Mouse (Mus musculus) liver, embryonic 16.5 days (tissue): ENCODE measurements around the gene Numa1. TPM values are rescaled to one million over a fixed set of nuclear protein-coding genes. Genes with fewer than 3 reads are reported as not detected.
"Not testable (repeated sequence)": the region's sequence is repeated elsewhere in the genome, so short reads cannot be mapped to it uniquely, and the experiment has no call there.

Experiments
- ATAC-seq: fragments of 200-750 bp; cut with Nextera tagmentation; 2 replicates; pipeline ENCODE4 v1.8.0; 2017; ENCODE audit warnings: low read depth, mild to moderate bottlenecking, moderate number of reproducible peaks, moderate library complexity
- H3K27ac ChIP-seq: fragments of 300-500 bp; sonication (generic); 2 replicates; pipeline ENCODE4 v1.5.1; 2014; ENCODE audit warnings: mild to moderate bottlenecking, low read length
- H3K27me3 ChIP-seq: fragments of 300-500 bp; sonication (generic); 2 replicates; pipeline ENCODE4 v1.6.1; 2014; ENCODE audit warnings: low read depth, low read length, mixed read lengths; ENCODE audit not compliant: control insufficient read depth, insufficient read depth
- H3K36me3 ChIP-seq: fragments of 300-500 bp; sonication (generic); 2 replicates; pipeline ENCODE4 v1.6.1; 2014; ENCODE audit warnings: mild to moderate bottlenecking; ENCODE audit not compliant: control insufficient read depth, insufficient read depth
- H3K4me1 ChIP-seq: fragments of 300-500 bp; sonication (generic); 2 replicates; pipeline ENCODE4 v1.6.1; 2014; ENCODE audit warnings: low read depth, low read length, mixed read lengths; ENCODE audit not compliant: control insufficient read depth
- H3K4me2 ChIP-seq: fragments of 300-500 bp; sonication (generic); 2 replicates; pipeline ENCODE4 v1.6.1; 2014; ENCODE audit warnings: low read depth, low read length, mixed read lengths
- H3K4me3 ChIP-seq: fragments of 300-500 bp; sonication (generic); 2 replicates; pipeline ENCODE4 v1.5.1; 2014; ENCODE audit warnings: low read depth, mild to moderate bottlenecking, low read length
- H3K9ac ChIP-seq: fragments of 300-500 bp; sonication (generic); 2 replicates; pipeline ENCODE4 v1.6.1; 2014; ENCODE audit warnings: low read depth, low read length
- H3K9me3 ChIP-seq: fragments of 300-500 bp; sonication (generic); replicated peaks from 2 replicates; pipeline ENCODE4 v1.6.1; 2016; ENCODE audit warnings: low read length; ENCODE audit not compliant: control insufficient read depth
- WGBS: fragments of 180-500 bp; shearing (Covaris S2); extraction: QIAGEN DNeasy Blood & Tissue Kit; methylation state at CpG from one replicate; pipeline ENCODE4 v1.1.7; 2014; ENCODE audit not compliant: insufficient replicate concordance; 5-methylcytosine and 5-hydroxymethylcytosine counted together
- polyA plus RNA-seq: library from polyadenylated mRNA; unstranded; fragments of >200 nt; fragmentation: Nextera tagmentation; extraction: Ambion mirVana; gene quantifications from 2 replicates; pipeline ENCODE4 v1.2.1, GENCODE M21; 2015

Gene Numa1
- polyA plus RNA-seq, 1 experiment from 2014 or later = 32.1 TPM

- no peaks in the 10 kb centered on the region for H3K9me3 ChIP-seq
- no peak overlapping the region for H3K4me2 ChIP-seq
- H3K27me3 ChIP-seq = no peaks in the 10 kb centered on the region
- no peak for ATAC-seq
- no peak overlapping the region for H3K9ac ChIP-seq
- peaks cover 6% of the 10 kb centered on the region for H3K4me1 ChIP-seq
- H3K27ac ChIP-seq = no peak overlapping the region
- H3K4me3 ChIP-seq = no peak overlapping the region
- H3K36me3 ChIP-seq = no peaks in the 10 kb centered on the region
- 70% methylated on average over 3 of the region's 3 CpGs for WGBS
These were observed 5.8 kb upstream of the Numa1 start for GRCm38 (mm10) chr7:101928093-101928492.

GRCm38 (mm10) chr7:101932551-101932950 is 1.4 kb upstream of the Numa1 start:
- Histone ChIP-seq H3K4me1 (peaks cover 31% of the 10 kb centered on the region), H3K4me3 (0 out of 2 replicates have a peak overlapping the region, but pooled peaks have one; percentile 25), H3K4me2 (peak overlapping the region; percentile 91), H3K27ac (no peak overlapping the region), H3K36me3 (no peaks in the 10 kb centered on the region), H3K27me3 (no peaks in the 10 kb centered on the region), H3K9me3 (no peaks in the 10 kb centered on the region), H3K9ac (no peak overlapping the region)
- ATAC-seq = no peak
- WGBS = 76% methylated on average over 1 of the region's 1 CpGs

- H3K27ac ChIP-seq = peak overlapping the region; percentile 93
- peak overlapping the region; percentile 81 for H3K4me3 ChIP-seq
- peaks cover 31% of the 10 kb centered on the region for H3K4me1 ChIP-seq
- H3K36me3 ChIP-seq = no peaks in the 10 kb centered on the region
- H3K27me3 ChIP-seq = no peaks in the 10 kb centered on the region
- peak; percentile 27 for ATAC-seq
- no peaks in the 10 kb centered on the region for H3K9me3 ChIP-seq
- peak overlapping the region; percentile 91 for H3K4me2 ChIP-seq
- H3K9ac ChIP-seq = peak overlapping the region; percentile 77
- 3% methylated on average over 15 of the region's 15 CpGs for WGBS
These were observed 611 bp upstream of the Numa1 start for GRCm38 (mm10) chr7:101933300-101933699.

GRCm38 (mm10) chr7:101935957-101936356 is 2.0 kb downstream of the Numa1 start:
- peak overlapping the region; percentile 89 for H3K9ac ChIP-seq
- peak overlapping the region; percentile 81 for H3K4me3 ChIP-seq
- WGBS = 87% methylated on average over 4 of the region's 4 CpGs
- no peak for ATAC-seq
- peak overlapping the region; percentile 68 for H3K4me2 ChIP-seq
- peaks cover 31% of the 10 kb centered on the region for H3K4me1 ChIP-seq
- H3K9me3 ChIP-seq = no peaks in the 10 kb centered on the region
- H3K36me3 ChIP-seq = no peaks in the 10 kb centered on the region; the same call in 1 of the 2 replicates
- H3K27ac ChIP-seq = 0 out of 2 replicates have a peak overlapping the region, but pooled peaks have one; percentile 26
- no peaks in the 10 kb centered on the region for H3K27me3 ChIP-seq

GRCm38 (mm10) chr7:101936996-101937395 is 3.1 kb downstream of the Numa1 start:
- Histone ChIP-seq H3K4me1 (peaks cover 36% of the 10 kb centered on the region), H3K9me3 (no peaks in the 10 kb centered on the region), H3K27ac (no peak overlapping the region), H3K9ac (no peak overlapping the region), H3K36me3 (no peaks in the 10 kb centered on the region; the same call in 1 of the 2 replicates), H3K4me3 (no peak overlapping the region), H3K27me3 (no peaks in the 10 kb centered on the region), H3K4me2 (no peak overlapping the region)
- ATAC-seq = no peak
- 84% methylated on average over 4 of the region's 4 CpGs for WGBS

GRCm38 (mm10) chr7:101937569-101937968 is 3.7 kb downstream of the Numa1 start:
- no peak overlapping the region for H3K4me3 ChIP-seq
- peaks cover 33% of the 10 kb centered on the region for H3K4me1 ChIP-seq
- H3K27me3 ChIP-seq = no peaks in the 10 kb centered on the region
- no peak overlapping the region for H3K4me2 ChIP-seq
- H3K36me3 ChIP-seq = no peaks in the 10 kb centered on the region; the same call in 1 of the 2 replicates
- H3K27ac ChIP-seq = no peak overlapping the region
- H3K9me3 ChIP-seq = no peaks in the 10 kb centered on the region
- ATAC-seq = no peak
- H3K9ac ChIP-seq = no peak overlapping the region
- WGBS = 90% methylated on average over 4 of the region's 4 CpGs

- Histone ChIP-seq H3K9me3 (no peaks in the 10 kb centered on the region), H3K27me3 (no peaks in the 10 kb centered on the region), H3K9ac (no peak overlapping the region), H3K4me1 (peaks cover 30% of the 10 kb centered on the region), H3K4me2 (no peak overlapping the region), H3K27ac (no peak overlapping the region), H3K36me3 (no peaks in the 10 kb centered on the region; the same call in 1 of the 2 replicates), H3K4me3 (no peak overlapping the region)
- no peak for ATAC-seq
- 90% methylated on average over 2 of the region's 2 CpGs for WGBS
These were observed 4.4 kb downstream of the Numa1 start for GRCm38 (mm10) chr7:101938348-101938747.

- Histone ChIP-seq H3K4me3 (no peak overlapping the region), H3K36me3 (no peaks in the 10 kb centered on the region; the same call in 1 of the 2 replicates), H3K9ac (no peak overlapping the region), H3K4me1 (peaks cover 30% of the 10 kb centered on the region), H3K9me3 (no peaks in the 10 kb centered on the region), H3K27me3 (no peaks in the 10 kb centered on the region), H3K27ac (no peak overlapping the region), H3K4me2 (no peak overlapping the region)
- no peak for ATAC-seq
- 83% methylated on average over 4 of the region's 4 CpGs for WGBS
These were observed 5.8 kb downstream of the Numa1 start for GRCm38 (mm10) chr7:101939758-101940157.

- not testable (repeated sequence) for H3K4me3 ChIP-seq, H3K9ac ChIP-seq, ATAC-seq, H3K4me2 ChIP-seq, H3K9me3 ChIP-seq, H3K27ac ChIP-seq, H3K36me3 ChIP-seq, H3K27me3 ChIP-seq, H3K4me1 ChIP-seq
- WGBS = 56% methylated on average over 5 of the region's 5 CpGs
These were observed 15.1 kb downstream of the Numa1 start for GRCm38 (mm10) chr7:101949008-101949407.
